Mouse (Mus musculus): Measurements from ENCODE around the gene Gtdc1.

DNA sequence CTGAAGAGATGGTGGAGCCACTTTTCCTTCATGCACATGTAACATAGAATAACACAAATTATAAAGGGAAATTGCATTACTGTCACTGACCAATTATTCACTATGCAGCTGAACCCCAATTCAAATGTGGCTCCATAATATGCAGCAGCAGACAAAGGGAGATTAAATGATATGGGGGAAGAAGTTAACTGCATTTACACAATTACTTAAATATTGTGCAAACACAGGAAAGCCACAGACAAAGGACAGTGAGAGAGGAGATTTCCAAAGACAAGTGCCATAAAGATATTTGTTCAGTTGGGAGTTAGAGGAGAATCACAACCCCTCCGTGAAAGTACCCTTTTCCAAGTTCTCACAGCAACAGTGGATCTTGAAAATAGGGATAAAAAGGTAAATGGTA, 163.6 kb downstream of the Gtdc1 start:
- TF ChIP-seq CTCF (conservative IDR thresholded peaks at IDR 0.05; ENCODE audit: insufficient read depth, insufficient read length, low read depth, low read length), result no peak
- no peak for TF ChIP-seq POLR2A (IDR thresholded peaks at IDR 0.05; ENCODE audit: low read depth, low read length)
